Mouse (Mus musculus): Measurements from ENCODE around the gene Ndel1. TPM values are rescaled to one million over a fixed set of nuclear protein-coding genes. Genes with fewer than 3 reads are reported as not detected.

Gene Ndel1
- polyA plus RNA-seq, 1 experiment from 2014 or later: 79.4 TPM

- ATAC-seq (replicated peaks; ENCODE audit: extremely low read depth, insufficient read depth, low FRiP score): no peak
- peaks cover 22% of the 10 kb centered on the region for H3K4me1 ChIP-seq (ENCODE audit: control insufficient read depth, insufficient read depth, low read length)
- WGBS: 65% methylated on average over 4 of the region's 4 CpGs
- H3K4me2 ChIP-seq (ENCODE audit: low read depth, low read length): no peak overlapping the region
- H3K4me3 ChIP-seq (ENCODE audit: low read length): no peak overlapping the region
- H3K27ac ChIP-seq (ENCODE audit: low read length): no peak overlapping the region; the same call in 1 of the 2 replicates
- no peaks in the 10 kb centered on the region for H3K27me3 ChIP-seq (ENCODE audit: control insufficient read depth, insufficient read depth, low read length)
- no peaks in the 10 kb centered on the region for H3K36me3 ChIP-seq (ENCODE audit: control insufficient read depth, insufficient read depth)
- H3K9me3 ChIP-seq (replicated peaks; ENCODE audit: control insufficient read depth, low read length): no peaks in the 10 kb centered on the region
- H3K9ac ChIP-seq (ENCODE audit: low read length): no peak overlapping the region
Observed at GRCm38 (mm10) chr11:68863631-68864091, 8.0 kb downstream of the Ndel1 start.

- H3K27me3 ChIP-seq (ENCODE audit: control insufficient read depth, insufficient read depth, low read length): no peaks in the 10 kb centered on the region
- H3K4me3 ChIP-seq (ENCODE audit: low read length): no peak overlapping the region
- no peaks in the 10 kb centered on the region for H3K36me3 ChIP-seq (ENCODE audit: control insufficient read depth, insufficient read depth)
- H3K4me1 ChIP-seq (ENCODE audit: control insufficient read depth, insufficient read depth, low read length): peaks cover 22% of the 10 kb centered on the region
- WGBS: 71% methylated on average over 2 of the region's 2 CpGs
- no peak overlapping the region for H3K9ac ChIP-seq (ENCODE audit: low read length)
- H3K27ac ChIP-seq (ENCODE audit: low read length): no peak overlapping the region
- no peaks in the 10 kb centered on the region for H3K9me3 ChIP-seq (replicated peaks; ENCODE audit: control insufficient read depth, low read length)
- ATAC-seq (replicated peaks; ENCODE audit: extremely low read depth, insufficient read depth, low FRiP score): no peak
- H3K4me2 ChIP-seq (ENCODE audit: low read depth, low read length): no peak overlapping the region
Observed at GRCm38 (mm10) chr11:68862260-68862659, 9.4 kb downstream of the Ndel1 start.

GRCm38 (mm10) chr11:68859943-68860593 lies 11.6 kb downstream of the Ndel1 start:
- H3K4me1 ChIP-seq (ENCODE audit: control insufficient read depth, insufficient read depth, low read length): peaks cover 19% of the 10 kb centered on the region
- no peak overlapping the region for H3K27ac ChIP-seq (ENCODE audit: low read length)
- H3K4me3 ChIP-seq (ENCODE audit: low read length): no peak overlapping the region
- no peak overlapping the region for H3K9ac ChIP-seq (ENCODE audit: low read length)
- no peaks in the 10 kb centered on the region for H3K27me3 ChIP-seq (ENCODE audit: control insufficient read depth, insufficient read depth, low read length)
- H3K9me3 ChIP-seq (replicated peaks; ENCODE audit: control insufficient read depth, low read length): no peaks in the 10 kb centered on the region
- 75% methylated on average over 8 of the region's 8 CpGs for WGBS
- no peaks in the 10 kb centered on the region for H3K36me3 ChIP-seq (ENCODE audit: control insufficient read depth, insufficient read depth)
- ATAC-seq (replicated peaks; ENCODE audit: extremely low read depth, insufficient read depth, low FRiP score): no peak
- H3K4me2 ChIP-seq (ENCODE audit: low read depth, low read length): no peak overlapping the region

- Histone ChIP-seq H3K4me1 (ENCODE audit: control insufficient read depth, insufficient read depth, low read length) (peaks cover 5% of the 10 kb centered on the region), H3K4me3 (ENCODE audit: low read length) (no peak overlapping the region), H3K36me3 (ENCODE audit: control insufficient read depth, insufficient read depth) (no peaks in the 10 kb centered on the region), H3K4me2 (ENCODE audit: low read depth, low read length) (no peak overlapping the region), H3K27ac (ENCODE audit: low read length) (no peak overlapping the region), H3K27me3 (ENCODE audit: control insufficient read depth, insufficient read depth, low read length) (no peaks in the 10 kb centered on the region), H3K9me3 (replicated peaks; ENCODE audit: control insufficient read depth, low read length) (no peaks in the 10 kb centered on the region), H3K9ac (ENCODE audit: low read length) (no peak overlapping the region)
- 78% methylated on average over 3 of the region's 3 CpGs for WGBS
- no peak for ATAC-seq (replicated peaks; ENCODE audit: extremely low read depth, insufficient read depth, low FRiP score)
Observed at GRCm38 (mm10) chr11:68857329-68857728, 14.3 kb downstream of the Ndel1 start.

GRCm38 (mm10) chr11:68854621-68855020 lies 17.0 kb downstream of the Ndel1 start:
- no peaks in the 10 kb centered on the region for H3K9me3 ChIP-seq (replicated peaks; ENCODE audit: control insufficient read depth, low read length)
- H3K4me1 ChIP-seq (ENCODE audit: control insufficient read depth, insufficient read depth, low read length): peaks cover 17% of the 10 kb centered on the region
- H3K9ac ChIP-seq (ENCODE audit: low read length): no peak overlapping the region
- H3K27me3 ChIP-seq (ENCODE audit: control insufficient read depth, insufficient read depth, low read length): no peaks in the 10 kb centered on the region
- peak overlapping the region; percentile 53 for H3K27ac ChIP-seq (ENCODE audit: low read length)
- no peak for ATAC-seq (replicated peaks; ENCODE audit: extremely low read depth, insufficient read depth, low FRiP score)
- H3K4me2 ChIP-seq (ENCODE audit: low read depth, low read length): no peak overlapping the region
- 78% methylated on average over 3 of the region's 3 CpGs for WGBS
- H3K36me3 ChIP-seq (ENCODE audit: control insufficient read depth, insufficient read depth): no peaks in the 10 kb centered on the region
- no peak overlapping the region for H3K4me3 ChIP-seq (ENCODE audit: low read length)

- WGBS: 31% methylated on average over 14 of the region's 14 CpGs
- H3K9me3 ChIP-seq (replicated peaks; ENCODE audit: control insufficient read depth, low read length): no peaks in the 10 kb centered on the region
- peak overlapping the region; percentile 56 for H3K4me3 ChIP-seq (ENCODE audit: low read length)
- H3K9ac ChIP-seq (ENCODE audit: low read length): peak overlapping the region; percentile 76
- H3K36me3 ChIP-seq (ENCODE audit: control insufficient read depth, insufficient read depth): no peaks in the 10 kb centered on the region
- no peaks in the 10 kb centered on the region for H3K27me3 ChIP-seq (ENCODE audit: control insufficient read depth, insufficient read depth, low read length)
- peak overlapping the region; percentile 80 for H3K4me2 ChIP-seq (ENCODE audit: low read depth, low read length)
- peak overlapping the region; percentile 92 for H3K27ac ChIP-seq (ENCODE audit: low read length)
- peaks cover 17% of the 10 kb centered on the region for H3K4me1 ChIP-seq (ENCODE audit: control insufficient read depth, insufficient read depth, low read length)
- no peak for ATAC-seq (replicated peaks; ENCODE audit: extremely low read depth, insufficient read depth, low FRiP score)
Observed at GRCm38 (mm10) chr11:68853611-68854401, 17.9 kb downstream of the Ndel1 start.

GRCm38 (mm10) chr11:68852932-68853409 lies 18.7 kb downstream of the Ndel1 start:
- peak; percentile 98 for ATAC-seq (replicated peaks; ENCODE audit: extremely low read depth, insufficient read depth, low FRiP score)
- peak overlapping the region; percentile 84 for H3K4me3 ChIP-seq (ENCODE audit: low read length)

GRCm38 (mm10) chr11:68852486-68852901 lies 19.2 kb downstream of the Ndel1 start:
- H3K27me3 ChIP-seq (ENCODE audit: control insufficient read depth, insufficient read depth, low read length): no peaks in the 10 kb centered on the region
- peak overlapping the region; percentile 93 for H3K9ac ChIP-seq (ENCODE audit: low read length)
- H3K27ac ChIP-seq (ENCODE audit: low read length): peak overlapping the region; percentile 97
- peaks cover 21% of the 10 kb centered on the region for H3K4me1 ChIP-seq (ENCODE audit: control insufficient read depth, insufficient read depth, low read length)
- 0% methylated on average over 35 of the region's 36 CpGs for WGBS
- peak; percentile 57 for ATAC-seq (replicated peaks; ENCODE audit: extremely low read depth, insufficient read depth, low FRiP score)
- H3K9me3 ChIP-seq (replicated peaks; ENCODE audit: control insufficient read depth, low read length): no peaks in the 10 kb centered on the region
- peak overlapping the region; percentile 88 for H3K4me2 ChIP-seq (ENCODE audit: low read depth, low read length)
- H3K4me3 ChIP-seq (ENCODE audit: low read length): peak overlapping the region; percentile 84
- H3K36me3 ChIP-seq (ENCODE audit: control insufficient read depth, insufficient read depth): no peaks in the 10 kb centered on the region

More at GRCm38 (mm10) chr11:68852932-68853409, 18.7 kb downstream of the Ndel1 start:
- Histone ChIP-seq H3K9me3 (replicated peaks; ENCODE audit: control insufficient read depth, low read length) (no peaks in the 10 kb centered on the region), H3K9ac (ENCODE audit: low read length) (peak overlapping the region; percentile 93), H3K36me3 (ENCODE audit: control insufficient read depth, insufficient read depth) (no peaks in the 10 kb centered on the region), H3K27ac (ENCODE audit: low read length) (peak overlapping the region; percentile 97), H3K4me1 (ENCODE audit: control insufficient read depth, insufficient read depth, low read length) (peaks cover 18% of the 10 kb centered on the region), H3K27me3 (ENCODE audit: control insufficient read depth, insufficient read depth, low read length) (no peaks in the 10 kb centered on the region), H3K4me2 (ENCODE audit: low read depth, low read length) (peak overlapping the region; percentile 88)
- WGBS: 0% methylated on average over 40 of the region's 42 CpGs

Data from heart, embryonic 16.5 days (tissue).